Mouse (Mus musculus): Measurements from ENCODE around the gene Pym1. TPM values are rescaled to one million over a fixed set of nuclear protein-coding genes. Genes with fewer than 3 reads are reported as not detected.

Pym1 gene
- total RNA-seq, 2 experiments from 2014 or later = 27.1 to 27.8 TPM

GRCm38 (mm10) chr10:128746972-128747645, 580 bp upstream of the Pym1 start:
- no peak for DNase-seq (ENCODE audit: extremely low spot score in 1 of 2, low spot score in 2 of 2)
- no peak for TF ChIP-seq CTCF (IDR thresholded peaks at IDR 0.05)
- Histone ChIP-seq H3K4me3 (peak overlapping the region; percentile 72), H3K27ac (peak overlapping the region; percentile 95)
- intact Hi-C loops (cut with DNase I) = no loop called here

- intact Hi-C loops (cut with DNase I) = loop anchor here (1.0 kb wide), 1 partner anchor 56 kb away; the partner anchor contains the start of genes Dnajc14 and Tmem198b
- Histone ChIP-seq H3K27ac (peak overlapping the region; percentile 95), H3K4me3 (peak overlapping the region; percentile 72)
- peak; percentile 40 for TF ChIP-seq CTCF (IDR thresholded peaks at IDR 0.05)
- peak; percentile 72 to 78 for DNase-seq (ENCODE audit: extremely low spot score in 1 of 2, low spot score in 2 of 2)
Measured at GRCm38 (mm10) chr10:128748252-128748864, 669 bp downstream of the Pym1 start.

- Histone ChIP-seq H3K4me3 (no peak overlapping the region), H3K27ac (no peak overlapping the region)
- TF ChIP-seq CTCF (IDR thresholded peaks at IDR 0.05) = peak; percentile 47
- intact Hi-C loops (cut with DNase I) = no loop called here
- DNase-seq (ENCODE audit: extremely low spot score in 1 of 2, low spot score in 2 of 2) = no peak
Measured at GRCm38 (mm10) chr10:128772895-128773294, 25.2 kb downstream of the Pym1 start.

GRCm38 (mm10) chr10:128773685-128774084, 26.0 kb downstream of the Pym1 start:
- intact Hi-C loops (cut with DNase I) = no loop called here
- DNase-seq (ENCODE audit: extremely low spot score in 1 of 2, low spot score in 2 of 2) = no peak
- no peak overlapping the region for H3K4me3 ChIP-seq
- H3K27ac ChIP-seq = no peak overlapping the region
- TF ChIP-seq CTCF (IDR thresholded peaks at IDR 0.05) = peak; percentile 8

- Histone ChIP-seq H3K27ac (no peak overlapping the region), H3K4me3 (no peak overlapping the region)
- intact Hi-C loops (cut with DNase I) = no loop called here
- TF ChIP-seq CTCF (IDR thresholded peaks at IDR 0.05) = no peak
- no peak for DNase-seq (ENCODE audit: extremely low spot score in 1 of 2, low spot score in 2 of 2)
Measured at GRCm38 (mm10) chr10:128778441-128778840, 30.8 kb downstream of the Pym1 start.

GRCm38 (mm10) chr10:128779011-128779795, 31.5 kb downstream of the Pym1 start:
- intact Hi-C loops (cut with DNase I) = no loop called here
- no peak for DNase-seq (ENCODE audit: extremely low spot score in 1 of 2, low spot score in 2 of 2)
- H3K27ac ChIP-seq = no peak overlapping the region; the same call in 1 of the 2 replicates
- no peak overlapping the region for H3K4me3 ChIP-seq
- no peak for TF ChIP-seq CTCF (IDR thresholded peaks at IDR 0.05)

GRCm38 (mm10) chr10:128780200-128780599, 32.5 kb downstream of the Pym1 start:
- no peak for TF ChIP-seq CTCF (IDR thresholded peaks at IDR 0.05)
- no peak overlapping the region for H3K4me3 ChIP-seq
- intact Hi-C loops (cut with DNase I) = no loop called here
- DNase-seq (ENCODE audit: extremely low spot score in 1 of 2, low spot score in 2 of 2) = no peak
- no peak overlapping the region for H3K27ac ChIP-seq

- H3K27ac ChIP-seq = no peak within 1 kb of the TSS
- no peak for DNase-seq (ENCODE audit: extremely low spot score in 1 of 2, low spot score in 2 of 2)
- H3K4me3 ChIP-seq = no peak within 1 kb of the TSS
- intact Hi-C loops (cut with DNase I) = no loop called here
- TF ChIP-seq CTCF (IDR thresholded peaks at IDR 0.05) = no peak
Measured at GRCm38 (mm10) chr10:128790398-128791124, 42.9 kb downstream of the Pym1 start, which contains the start of gene Mmp19. TSS of gene Mmp19 (plus strand) at chr10:128790910.

- DNase-seq (ENCODE audit: extremely low spot score in 1 of 2, low spot score in 2 of 2) = no peak
- Histone ChIP-seq H3K27ac (no peak overlapping the region), H3K4me3 (no peak overlapping the region)
- TF ChIP-seq CTCF (IDR thresholded peaks at IDR 0.05) = no peak; the same call in 1 of the 2 replicates
- intact Hi-C loops (cut with DNase I) = no loop called here
Measured at GRCm38 (mm10) chr10:128792041-128792440, 44.4 kb downstream of the Pym1 start.

- no peak for TF ChIP-seq CTCF (IDR thresholded peaks at IDR 0.05)
- H3K4me3 ChIP-seq = no peak overlapping the region
- intact Hi-C loops (cut with DNase I) = no loop called here
- no peak for DNase-seq (ENCODE audit: extremely low spot score in 1 of 2, low spot score in 2 of 2)
- H3K27ac ChIP-seq = no peak overlapping the region
Measured at GRCm38 (mm10) chr10:128793258-128793657, 45.6 kb downstream of the Pym1 start.

- DNase-seq (ENCODE audit: extremely low spot score in 1 of 2, low spot score in 2 of 2) = no peak
- no peak overlapping the region for H3K27ac ChIP-seq
- intact Hi-C loops (cut with DNase I) = no loop called here
- TF ChIP-seq CTCF (IDR thresholded peaks at IDR 0.05) = no peak
- H3K4me3 ChIP-seq = no peak overlapping the region
Measured at GRCm38 (mm10) chr10:128794391-128794790, 46.7 kb downstream of the Pym1 start.
